ENCODE assay signal across 8 mouse cellular contexts in the genomic region with DNA sequence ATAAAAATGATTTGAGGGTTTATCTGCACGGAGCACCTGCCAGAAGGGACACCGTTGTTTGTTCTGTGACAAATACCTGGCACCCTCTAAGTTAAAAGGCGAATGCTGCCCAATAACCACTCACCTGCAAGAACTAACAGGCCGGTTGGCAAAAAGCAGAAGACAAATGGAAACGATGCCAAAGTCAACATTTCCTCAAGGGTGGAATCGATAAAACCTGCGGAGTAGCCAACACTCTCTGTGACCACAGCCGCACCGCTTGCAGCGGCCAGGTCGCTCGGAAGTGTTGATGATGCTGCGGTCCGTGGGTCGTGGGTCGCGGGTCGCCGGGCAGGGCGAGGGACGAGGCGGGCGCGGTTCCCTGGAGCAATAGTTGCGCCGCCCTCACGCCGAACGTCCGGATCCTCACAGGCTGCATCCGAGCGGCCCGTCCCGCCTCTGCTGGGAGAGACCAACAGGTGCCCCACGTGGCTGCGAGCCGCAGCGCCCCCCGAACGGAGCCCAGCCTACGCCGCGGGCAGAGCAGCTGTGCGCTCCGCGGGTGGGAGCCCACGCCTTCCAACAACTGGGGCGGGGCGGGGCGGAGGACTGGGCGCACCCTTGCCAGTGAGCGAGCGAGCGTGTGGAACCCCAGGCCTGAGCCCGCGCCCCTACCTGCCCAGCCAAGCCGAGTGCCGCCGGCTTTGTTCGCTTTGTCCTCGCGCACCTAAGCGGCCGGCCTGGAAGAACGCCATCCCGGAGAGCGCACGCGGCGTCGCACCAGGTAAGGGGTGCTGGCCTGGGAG. TPM values are rescaled to one million over a fixed set of nuclear protein-coding genes. Genes with fewer than 3 reads are reported as not detected.
DNase-seq lines count a peak whose midpoint lies in the region; ATAC-seq lines count a peak whose summit lies in the region.

A gene (plus strand): TSS at position 434 of the 785 bp plus-strand sequence.

- intact Hi-C loops in left cerebral cortex, postnatal 25 days (cut with DNase I) = no loop called here

- WGBS in heart, embryonic 11.5 days (ENCODE audit: insufficient replicate concordance) = 3% methylated on average over 70 of the region's 71 CpGs
- WGBS in forebrain, embryonic 15.5 days = 2% methylated on average over 71 of the region's 71 CpGs

- no peaks in the 10 kb centered on the region for H3K9me3 ChIP-seq in heart, embryonic 11.5 days (replicated peaks; ENCODE audit: control insufficient read depth, low read length)
- H3K9me3 ChIP-seq in forebrain, embryonic 15.5 days = no peaks in the 10 kb centered on the region

- H3K4me3 ChIP-seq in heart, embryonic 11.5 days (ENCODE audit: low read depth, low read length) = peak within 1 kb of the TSS; percentile 58
- peak within 1 kb of the TSS; percentile 49 for H3K4me3 ChIP-seq in forebrain, embryonic 15.5 days

- peak; percentile 35; the same call in 1 of the 2 replicates for ATAC-seq in heart, embryonic 11.5 days (replicated peaks; ENCODE audit: insufficient number of reproducible peaks, low FRiP score, low TSS enrichment)
- ATAC-seq in forebrain, embryonic 15.5 days (replicated peaks) = peak; percentile 13; the same call in 1 of the 2 replicates

- 0 out of 2 replicates have a peak within 1 kb of the TSS, but pooled peaks have one; percentile 43 for H3K9ac ChIP-seq in heart, embryonic 11.5 days (ENCODE audit: low read depth, low read length)
- peak within 1 kb of the TSS; percentile 30 for H3K9ac ChIP-seq in forebrain, embryonic 15.5 days (replicated peaks)

- H3K27ac ChIP-seq in heart, embryonic 11.5 days (ENCODE audit: low read depth, low read length) = no peak within 1 kb of the TSS
- H3K27ac ChIP-seq in forebrain, embryonic 15.5 days (replicated peaks) = no peak within 1 kb of the TSS

- peaks cover 57% of the 10 kb centered on the region for H3K27me3 ChIP-seq in heart, embryonic 11.5 days (ENCODE audit: control insufficient read depth, insufficient read depth, low read length)
- peaks cover 45% of the 10 kb centered on the region for H3K27me3 ChIP-seq in forebrain, embryonic 15.5 days

- H3K4me2 ChIP-seq in heart, embryonic 11.5 days = peak within 1 kb of the TSS; percentile 98
- H3K4me2 ChIP-seq in forebrain, embryonic 15.5 days (replicated peaks) = peak within 1 kb of the TSS; percentile 98

- H3K4me1 ChIP-seq in heart, embryonic 11.5 days (ENCODE audit: control insufficient read depth, insufficient read depth, low read length) = peaks cover 10% of the 10 kb centered on the region
- H3K4me1 ChIP-seq in forebrain, embryonic 15.5 days = peaks cover 16% of the 10 kb centered on the region

- DNase-seq in heart, adult 8-10 months (ENCODE audit: low spot score) = no peak
- peak; percentile 31 for DNase-seq in adrenal gland, postnatal 25 days
- DNase-seq in left cerebral cortex, postnatal 25 days (ENCODE audit: low spot score in 2 of 2) = peak; percentile 6 to 17
- DNase-seq in mesoderm, embryonic 11.5 days (ENCODE audit: low read depth, low spot score) = peak; percentile 47
- DNase-seq in thymus, postnatal 0 days (ENCODE audit: low spot score) = peak; percentile 7
- no peak for DNase-seq in layer of hippocampus, adult 9-11 months

- H3K36me3 ChIP-seq in heart, embryonic 11.5 days (ENCODE audit: control insufficient read depth, insufficient read depth, low read length) = no peaks in the 10 kb centered on the region
- H3K36me3 ChIP-seq in forebrain, embryonic 15.5 days = no peaks in the 10 kb centered on the region

RNA-seq across cellular contexts. Expression of the gene that starts here (rescaled TPM):
- polyA plus RNA-seq in heart, embryonic 11.5 days (2014; fragmentation: Nextera tagmentation; extraction: Ambion mirVana) = 0.11 and 0.14 TPM in 2 replicates
- not detected for total RNA-seq in heart, adult 8-10 months (2022)
- not detected in 2 replicates for total RNA-seq in adrenal gland, postnatal 25 days (2021)
- 0.28 and 0.32 TPM in 2 replicates for polyA plus RNA-seq in forebrain, embryonic 15.5 days (2015; fragmentation: Nextera tagmentation; extraction: Ambion mirVana)
- total RNA-seq in left cerebral cortex, postnatal 25 days (2021) = not detected
- 0.67 and 0.73 TPM in 2 replicates for polyA plus RNA-seq in thymus, postnatal 0 days (2015; fragmentation: Nextera tagmentation; extraction: Ambion mirVana)

Comparison
In these comparisons a context has a peak if more than half of its experiments do, and no peak if none do; other contexts are left out.
1. Peak in ATAC-seq, H3K4me3 ChIP-seq, H3K9ac ChIP-seq and H3K4me2 ChIP-seq in heart, embryonic 11.5 days; RNA of the gene not detected or under 1 TPM.
2. Peak in DNase-seq in adrenal gland, postnatal 25 days; RNA of the gene not detected or under 1 TPM.
3. Peak in ATAC-seq, H3K4me3 ChIP-seq, H3K9ac ChIP-seq and H3K4me2 ChIP-seq in forebrain, embryonic 15.5 days; RNA of the gene not detected or under 1 TPM.
4. Peak in DNase-seq in left cerebral cortex, postnatal 25 days; RNA of the gene not detected or under 1 TPM.
5. Peak in DNase-seq in thymus, postnatal 0 days; RNA of the gene not detected or under 1 TPM.